In genomic region chr2:79086857-79087578, GRCm38 (mm10) we compare ENCODE assay signal across 7 mouse cellular contexts.
DNase-seq lines count a peak whose midpoint lies in the region; ATAC-seq and TF ChIP-seq lines count a peak whose summit lies in the region.

No protein-coding gene starts in this region.

- no peak for TF ChIP-seq POLR2A in spleen, adult 2 months (IDR thresholded peaks at IDR 0.05; ENCODE audit: low read depth, low read length)

- WGBS in spleen, adult 2 months, result 5% methylated on average over 9 of the region's 9 CpGs
- WGBS in liver, embryonic 15.5 days (ENCODE audit: insufficient replicate concordance), result 22% methylated on average over 9 of the region's 9 CpGs

- H3K4me1 ChIP-seq in spleen, adult 2 months (ENCODE audit: control insufficient read depth, insufficient read depth, insufficient read length), result peaks cover 6% of the 10 kb centered on the region
- peaks cover 5% of the 10 kb centered on the region; the same call in 1 of the 2 replicates for H3K4me1 ChIP-seq in liver, embryonic 15.5 days (replicated peaks)

- H3K36me3 ChIP-seq in spleen, adult 2 months (ENCODE audit: control insufficient read depth, insufficient read depth, low read length), result no peaks in the 10 kb centered on the region
- H3K36me3 ChIP-seq in liver, embryonic 15.5 days (replicated peaks), result no peaks in the 10 kb centered on the region

- no peak overlapping the region for H3K9ac ChIP-seq in liver, embryonic 15.5 days

- no peaks in the 10 kb centered on the region for H3K9me3 ChIP-seq in liver, embryonic 15.5 days (replicated peaks)

- ATAC-seq in granulocyte monocyte progenitor cell, adult 5-6 weeks (replicated peaks; ENCODE audit: poor library complexity, severe bottlenecking), result peak; percentile 94
- no peak for ATAC-seq in liver, embryonic 15.5 days (ENCODE audit: insufficient read depth)

- H3K27ac ChIP-seq in spleen, adult 2 months (ENCODE audit: insufficient read depth, low read length), result peak overlapping the region; percentile 29; the same call in 1 of the 2 replicates
- H3K27ac ChIP-seq in liver, embryonic 15.5 days (replicated peaks), result no peak overlapping the region

- peak in 1 of 2 experiments; percentile 14 for DNase-seq in spleen, adult 2 months (ENCODE audit: low read depth in 1 of 2, low spot score in 2 of 2)
- DNase-seq in spleen, postnatal 14 days (ENCODE audit: low spot score in 2 of 2), result no peak
- peak; percentile 25 for DNase-seq in thymus, postnatal 25 days
- DNase-seq in urinary bladder, postnatal 14 days (ENCODE audit: low spot score), result no peak
- DNase-seq in testis, postnatal 14 days (ENCODE audit: low spot score), result no peak

- H3K4me3 ChIP-seq in spleen, adult 2 months (ENCODE audit: extremely low read depth, insufficient read depth, insufficient read length), result peak overlapping the region; percentile 53
- peak overlapping the region; percentile 31 for H3K4me3 ChIP-seq in liver, embryonic 15.5 days (replicated peaks)

- no peaks in the 10 kb centered on the region for H3K27me3 ChIP-seq in spleen, adult 2 months (ENCODE audit: control insufficient read depth, insufficient read depth, low read length)
- H3K27me3 ChIP-seq in liver, embryonic 15.5 days, result no peaks in the 10 kb centered on the region

- peak overlapping the region; percentile 45 for H3K4me2 ChIP-seq in liver, embryonic 15.5 days

- no peak for TF ChIP-seq CTCF in spleen, adult 2 months (IDR thresholded peaks at IDR 0.05; ENCODE audit: extremely low read depth, insufficient read depth, insufficient read length, insufficient replicate concordance)
